Mouse (Mus musculus) layer of hippocampus, adult 9-10 months (tissue): ENCODE results near the gene Cldn9.

ENCODE experiments used
- DNase-seq: peaks from one replicate; pipeline ENCODE4 v3.0.0; 2022; ENCODE audit warnings: low spot score

Cldn9 gene

DNA sequence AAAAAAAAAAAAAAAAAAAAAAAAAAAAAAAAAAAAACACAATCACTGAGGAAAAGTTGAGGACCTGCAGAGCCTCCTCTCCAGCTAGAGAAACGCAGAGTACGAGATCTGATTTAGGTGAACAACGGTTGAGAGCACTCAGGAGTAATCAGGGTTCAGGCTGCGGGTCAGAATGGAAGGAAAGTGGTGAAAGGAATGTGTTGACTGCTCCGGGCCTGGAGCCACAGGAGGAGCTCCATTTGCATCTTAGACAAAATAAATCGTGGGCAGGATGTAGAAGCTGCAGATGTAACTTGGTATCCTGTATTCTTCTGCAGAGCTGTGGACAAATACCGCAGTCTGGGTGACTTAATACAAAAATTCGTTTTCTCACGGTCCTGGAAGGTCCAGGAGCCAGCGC lies 37.9 kb downstream of the Cldn9 start:
- no peak for DNase-seq

- no peak for DNase-seq
These were observed 39.0 kb downstream of the Cldn9 start, which contains the start of gene Mmp25 for GRCm38 (mm10) chr17:23644613-23645495. TSS of gene Mmp25 (minus strand) at chr17:23645277.
